Mouse (Mus musculus) thymus, adult 2 months (tissue): ENCODE measurements around the gene A930017K11Rik.

Source experiments
- CTCF ChIP-seq: fragments of 200-500 bp; IDR thresholded peaks from 2 replicates; pipeline ENCODE4 v1.5.1; 2012; ENCODE audit warnings: mild to moderate bottlenecking, control low read depth, low read length, moderate library complexity, borderline replicate concordance; ENCODE audit not compliant: control insufficient read depth, poor library complexity, insufficient read depth; ENCODE audit errors: extremely low read depth
- POLR2A ChIP-seq: fragments of 200-500 bp; IDR thresholded peaks from 2 replicates; pipeline ENCODE4 v1.6.1; 2012; ENCODE audit warnings: mild to moderate bottlenecking, low read length, control low read depth, moderate library complexity; ENCODE audit not compliant: control insufficient read depth, poor library complexity, insufficient read depth; ENCODE audit errors: extremely low read depth

- no peak for TF ChIP-seq CTCF
- TF ChIP-seq POLR2A: no peak
Measured at GRCm38 (mm10) chr17:25949981-25950380, 2.4 kb downstream of the A930017K11Rik start.
